Mouse (Mus musculus) liver, embryonic 14.5 days (tissue): Measurements from ENCODE around the gene Xrcc4. TPM values are rescaled to one million over a fixed set of nuclear protein-coding genes. Genes with fewer than 3 reads are reported as not detected.
A peak's percentile ranks its signal among the peaks of the same experiment; 100 is the strongest.

Experiments
- ATAC-seq: fragments of 200-750 bp; cut with Nextera tagmentation; 2 replicates; pipeline ENCODE4 v1.8.0; 2017; ENCODE audit warnings: moderate number of reproducible peaks, mild to moderate bottlenecking, moderate library complexity; ENCODE audit not compliant: insufficient read depth
- DNase-seq, 3 experiments: peaks; one replicate each; pipeline ENCODE4 v3.0.0-alpha.2; 2012 to 2013; ENCODE audit warnings: low read depth in 3 of 3, low spot score in 3 of 3
- H3K27ac ChIP-seq: fragments of 300-500 bp; sonication (generic); 2 replicates; pipeline ENCODE4 v1.5.1; 2014; ENCODE audit warnings: moderate library complexity, mild to moderate bottlenecking, control low read depth, inconsistent platforms
- H3K27me3 ChIP-seq: fragments of 300-500 bp; sonication (generic); 2 replicates; pipeline ENCODE4 v1.6.1; 2014; ENCODE audit warnings: mild to moderate bottlenecking, low read length, moderate library complexity; ENCODE audit not compliant: control insufficient read depth, insufficient read depth
- H3K36me3 ChIP-seq: fragments of 300-500 bp; sonication (generic); replicated peaks from 2 replicates; pipeline ENCODE4 v1.6.1; 2014; ENCODE audit warnings: low read depth; ENCODE audit not compliant: control insufficient read depth, insufficient read depth
- H3K4me1 ChIP-seq, 2 experiments: fragments of 200-500 bp in 1 of 2; fragments of 300-500 bp in 1 of 2; sonication (generic) in 1 of 2; replicated peaks; 2 replicates each; pipeline ENCODE4 v1.6.1; 2012 to 2014; ENCODE audit warnings: antibody characterized with exemption in 1 of 2, inconsistent platforms in 1 of 2, low read length in 1 of 2; ENCODE audit not compliant: control insufficient read depth in 2 of 2, insufficient read depth in 2 of 2
- H3K4me2 ChIP-seq: fragments of 300-500 bp; sonication (generic); 2 replicates; pipeline ENCODE4 v1.6.1; 2014; ENCODE audit warnings: low read depth, mild to moderate bottlenecking, control low read depth, moderate library complexity
- H3K4me3 ChIP-seq, 2 experiments: fragments of 200-500 bp in 1 of 2; fragments of 300-500 bp in 1 of 2; sonication (generic) in 1 of 2; 2 replicates each; pipeline ENCODE4 v1.5.1; 2012 to 2014; ENCODE audit warnings: low read depth in 2 of 2, low read length in 2 of 2, mild to moderate bottlenecking in 2 of 2, control low read depth in 1 of 2, inconsistent platforms in 1 of 2, moderate library complexity in 1 of 2; ENCODE audit not compliant: insufficient read depth in 1 of 2
- H3K9ac ChIP-seq: fragments of 300-500 bp; sonication (generic); replicated peaks from 2 replicates; pipeline ENCODE4 v1.6.1; 2014; ENCODE audit warnings: mild to moderate bottlenecking, control low read depth, moderate library complexity
- H3K9me3 ChIP-seq: fragments of 300-500 bp; sonication (generic); 2 replicates; pipeline ENCODE4 v1.6.1; 2016; ENCODE audit warnings: low read length, mixed read lengths; ENCODE audit not compliant: control insufficient read depth
- CTCF ChIP-seq: IDR thresholded peaks from 2 replicates; pipeline ENCODE4 v1.5.1; 2016; ENCODE audit warnings: antibody characterized with exemption, low read depth, control low read depth
- EP300 ChIP-seq: IDR thresholded peaks from 2 replicates; pipeline ENCODE4 v1.6.1; 2016; ENCODE audit warnings: antibody characterized with exemption, low read depth
- WGBS: fragments of 180-500 bp; shearing (Covaris S2); extraction: QIAGEN DNeasy Blood & Tissue Kit; methylation state at CpG from one replicate; pipeline ENCODE4 v1.1.7; 2014; ENCODE audit not compliant: insufficient replicate concordance; 5-methylcytosine and 5-hydroxymethylcytosine counted together
- polyA plus RNA-seq, 2 experiments: library from polyadenylated mRNA; depleted of rRNA in 1 of 2; stranded (reverse) in 1 of 2; unstranded in 1 of 2; fragments of >200 nt; fragmentation: Nextera tagmentation in 1 of 2; extraction: Ambion mirVana in 1 of 2; gene quantifications; 2 replicates each; pipeline versions ENCODE4 v1.2.1 to v1.2.3; 2012 to 2014

Gene Xrcc4
- polyA plus RNA-seq, 2 experiments, result 2.6 to 5.8 TPM

DNA sequence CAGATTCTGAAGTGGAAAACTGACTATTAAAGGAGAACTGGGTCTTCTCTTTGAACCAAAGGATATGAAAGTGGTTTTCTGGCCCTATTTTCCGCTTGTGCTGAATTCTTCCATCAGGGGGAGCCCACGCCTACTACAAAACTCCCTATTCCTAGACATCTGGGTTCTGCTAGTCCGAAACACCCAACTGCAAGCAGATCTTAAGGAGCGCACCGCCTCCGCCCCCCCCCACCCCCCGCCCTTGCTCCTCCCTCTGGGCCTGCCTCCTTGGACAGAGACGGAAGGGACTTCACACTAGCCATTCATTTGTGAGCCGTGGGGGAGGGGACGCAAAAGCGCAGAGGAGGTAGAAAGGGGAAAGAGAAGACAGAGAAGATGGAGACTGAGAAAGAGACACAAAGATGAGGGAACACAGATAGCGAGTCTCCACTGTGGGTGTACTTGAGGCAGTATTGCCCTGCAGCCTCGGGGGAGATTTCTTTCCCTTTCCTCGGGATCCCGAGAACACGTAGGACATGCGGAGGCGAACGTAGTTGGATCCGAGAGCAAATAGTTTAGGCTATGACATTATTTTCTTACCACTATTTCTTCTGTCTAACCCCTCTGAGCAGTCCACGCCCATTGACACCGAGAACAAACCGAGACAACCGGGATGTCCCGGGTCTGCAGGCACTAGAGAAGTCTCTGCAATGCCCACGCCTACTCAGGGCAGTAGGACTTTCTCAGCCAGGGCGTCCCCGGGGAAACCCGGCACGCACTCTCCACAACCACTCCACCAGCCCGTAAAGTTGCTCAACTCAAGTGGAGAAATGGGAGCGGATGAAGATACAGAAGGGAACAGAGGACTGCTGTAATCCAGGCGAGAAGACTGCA, 348.9 kb downstream of the Xrcc4 start:
- TF ChIP-seq EP300 (no peak), CTCF (peak; percentile 49)
- peaks cover 49% of the 10 kb centered on the region for H3K27me3 ChIP-seq
- H3K9me3 ChIP-seq, result no peaks in the 10 kb centered on the region
- peak; percentile 68 for ATAC-seq
- no peak overlapping the region for H3K27ac ChIP-seq
- peak overlapping the region; percentile 82 for H3K4me2 ChIP-seq
- no peaks in the 10 kb centered on the region for H3K36me3 ChIP-seq
- H3K4me1 ChIP-seq, result no peaks in the 10 kb centered on the region
- no peak overlapping the region; the same call in 1 of the 2 replicates for H3K9ac ChIP-seq
- under 1% methylated on average over 33 of the region's 33 CpGs for WGBS
- H3K4me3 ChIP-seq, result peak overlapping the region; percentile 55 to 61
- DNase-seq, result peak; percentile 20 to 49 (median 35)

DNA sequence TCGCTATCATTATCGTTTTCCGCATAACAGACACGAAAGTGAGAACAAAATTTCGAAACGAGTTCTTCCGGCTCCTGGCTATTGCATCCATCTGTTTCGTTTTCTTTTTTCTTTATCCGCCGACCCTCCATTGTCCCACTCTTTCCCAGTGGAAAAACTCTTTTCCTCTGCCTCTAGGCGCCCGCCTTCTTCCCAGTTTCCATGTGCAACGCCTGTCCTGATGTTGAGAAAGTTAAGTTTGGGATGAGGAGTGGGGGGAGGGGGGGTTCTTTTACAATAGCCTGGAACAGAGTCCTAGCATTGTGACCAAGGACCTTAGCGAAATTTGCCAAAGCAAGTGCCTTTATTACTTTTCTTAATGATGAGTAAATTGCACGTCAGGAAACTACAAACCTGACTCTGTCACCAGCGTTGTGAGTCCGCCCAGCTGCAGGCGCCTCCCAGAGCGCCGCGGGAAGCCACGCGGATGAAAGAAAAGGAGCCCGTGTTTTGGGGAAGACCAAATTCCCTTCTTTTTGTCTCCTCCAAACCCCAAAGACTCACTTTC, 349.6 kb downstream of the Xrcc4 start:
- Histone ChIP-seq H3K4me1 (no peaks in the 10 kb centered on the region), H3K27ac (no peak overlapping the region), H3K27me3 (peaks cover 49% of the 10 kb centered on the region), H3K9me3 (no peaks in the 10 kb centered on the region), H3K4me3 (peak overlapping the region; percentile 55 to 61), H3K9ac (peak overlapping the region; percentile 40; the same call in 1 of the 2 replicates), H3K36me3 (no peaks in the 10 kb centered on the region), H3K4me2 (peak overlapping the region; percentile 82)
- ATAC-seq (peak; percentile 49; the same call in 1 of the 2 replicates), DNase-seq (no peak)
- under 1% methylated on average over 24 of the region's 24 CpGs for WGBS
- TF ChIP-seq CTCF (no peak), EP300 (no peak)

DNA sequence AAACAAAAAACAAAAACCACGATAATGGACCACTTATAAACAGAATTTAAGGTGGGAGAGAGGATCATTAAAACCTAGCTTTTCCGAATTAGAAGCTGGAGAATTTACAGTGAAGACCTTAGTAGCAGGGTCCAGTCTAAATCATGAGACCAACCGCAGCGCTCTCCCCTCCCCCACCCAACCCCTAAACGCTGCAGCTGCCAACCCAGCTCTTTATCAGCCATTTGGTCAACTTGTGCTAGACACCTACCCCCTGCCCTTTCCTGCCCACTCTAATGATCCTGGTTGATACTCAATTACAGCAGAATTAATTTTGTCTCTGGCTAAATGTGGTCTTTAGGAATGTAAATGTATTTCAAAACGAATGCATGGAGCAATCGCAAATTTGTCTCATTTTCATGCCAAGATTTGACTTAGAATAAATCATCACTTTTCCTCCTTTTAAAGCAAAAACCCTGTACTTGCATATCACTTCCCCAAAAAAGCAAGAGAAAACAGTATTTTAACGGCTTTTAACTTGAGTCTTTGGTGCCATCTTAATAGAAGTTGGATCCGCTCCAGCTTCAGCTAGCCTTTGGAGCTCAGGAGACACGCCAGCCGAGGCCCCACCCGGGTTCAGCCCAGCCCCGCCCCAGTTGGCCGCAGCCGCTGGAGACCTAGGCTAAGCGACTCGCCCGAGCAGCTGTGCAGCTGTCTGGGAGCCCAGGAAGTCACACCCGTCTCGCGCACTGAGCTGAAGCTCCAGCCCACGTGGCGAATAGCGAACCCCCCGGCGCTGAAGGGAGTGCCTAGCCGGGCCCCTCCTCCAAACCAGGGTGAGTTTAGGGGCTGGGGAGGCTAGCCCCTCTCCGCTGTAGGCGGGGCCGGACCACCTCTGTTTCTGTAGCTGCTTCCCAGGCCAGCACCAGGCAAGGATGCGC, 350.4 kb downstream of the Xrcc4 start:
- H3K27me3 ChIP-seq, result peaks cover 49% of the 10 kb centered on the region

DNA sequence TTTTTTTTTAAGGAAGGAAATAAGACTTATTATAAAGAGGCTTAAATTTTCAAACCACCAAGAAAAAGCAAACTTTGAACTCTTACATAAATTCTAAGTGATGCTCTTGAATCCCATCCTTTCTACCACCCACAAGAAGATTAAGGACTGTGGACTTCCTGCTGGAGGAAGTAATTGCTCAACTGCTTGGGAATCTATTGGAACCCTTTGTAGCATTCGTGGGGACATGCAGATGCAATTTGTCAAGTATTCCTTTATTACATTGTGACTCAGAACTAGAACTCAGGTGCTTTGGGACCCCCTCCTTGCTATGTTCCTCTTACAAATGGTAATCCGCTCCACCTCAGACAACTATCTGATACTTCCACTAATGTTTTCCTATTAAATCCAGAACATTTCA, 351.1 kb downstream of the Xrcc4 start:
- TF ChIP-seq CTCF, result no peak
- no peak for TF ChIP-seq EP300
- Histone ChIP-seq H3K4me1 (no peaks in the 10 kb centered on the region), H3K27me3 (peaks cover 41% of the 10 kb centered on the region), H3K9me3 (no peaks in the 10 kb centered on the region), H3K9ac (no peak overlapping the region), H3K4me2 (no peak overlapping the region), H3K4me3 (no peak overlapping the region), H3K36me3 (no peaks in the 10 kb centered on the region), H3K27ac (no peak overlapping the region)
- DNase-seq (no peak), ATAC-seq (no peak)
- WGBS, result 40% methylated on average over 2 of the region's 2 CpGs

More for the DNA sequence above, 350.4 kb downstream of the Xrcc4 start:
- H3K9ac ChIP-seq, result peak overlapping the region; percentile 40; the same call in 1 of the 2 replicates
- peak overlapping the region; percentile 55 to 61 for H3K4me3 ChIP-seq
- H3K4me2 ChIP-seq, result peak overlapping the region; percentile 82
- no peaks in the 10 kb centered on the region for H3K9me3 ChIP-seq
- DNase-seq (peak; percentile 14 to 31 (median 18)), ATAC-seq (peak; percentile 68)
- no peak for TF ChIP-seq EP300
- TF ChIP-seq CTCF, result no peak
- no peaks in the 10 kb centered on the region for H3K4me1 ChIP-seq
- no peak overlapping the region for H3K27ac ChIP-seq
- no peaks in the 10 kb centered on the region for H3K36me3 ChIP-seq
- 2% methylated on average over 31 of the region's 31 CpGs for WGBS
